Mouse (Mus musculus) heart, embryonic 10.5 days (tissue): ENCODE measurements around the gene Olfr214. TPM values are rescaled to one million over a fixed set of nuclear protein-coding genes. Genes with fewer than 3 reads are reported as not detected.
"Not testable (repeated sequence)": the region's sequence is repeated elsewhere in the genome, so short reads cannot be mapped to it uniquely, and the experiment has no call there.

Experiments used
- DNase-seq: peaks from one replicate; pipeline ENCODE4 v3.0.0-alpha.2; 2017; ENCODE audit warnings: low spot score
- H3K27ac ChIP-seq: fragments of 300-500 bp; sonication (generic); 2 replicates; pipeline ENCODE4 v1.5.1; 2016; ENCODE audit warnings: mild to moderate bottlenecking
- H3K27me3 ChIP-seq: fragments of 300-500 bp; sonication (generic); 2 replicates; pipeline ENCODE4 v1.6.1; 2016; ENCODE audit warnings: mild to moderate bottlenecking; ENCODE audit not compliant: poor library complexity, insufficient read depth, severe bottlenecking
- H3K36me3 ChIP-seq: fragments of 300-500 bp; sonication (generic); 2 replicates; pipeline ENCODE4 v1.6.1; 2016; ENCODE audit warnings: mild to moderate bottlenecking, moderate library complexity
- H3K4me1 ChIP-seq: fragments of 300-500 bp; sonication (generic); 2 replicates; pipeline ENCODE4 v1.6.1; 2016; ENCODE audit warnings: mild to moderate bottlenecking
- H3K4me3 ChIP-seq: fragments of 300-500 bp; sonication (generic); 2 replicates; pipeline ENCODE4 v1.5.1; 2016; ENCODE audit warnings: mild to moderate bottlenecking, moderate library complexity
- H3K9me3 ChIP-seq: fragments of 300-500 bp; sonication (generic); 2 replicates; pipeline ENCODE4 v1.6.1; 2016; ENCODE audit warnings: mild to moderate bottlenecking, moderate library complexity
- WGBS: fragments of 180-500 bp; shearing (Covaris S2); methylation state at CpG from one replicate; pipeline ENCODE4 v1.1.7; 2016; 5-methylcytosine and 5-hydroxymethylcytosine counted together
- polyA plus RNA-seq: library from polyadenylated mRNA; unstranded; fragments of >200 nt; fragmentation: Nextera tagmentation; extraction: Ambion mirVana; gene quantifications from 2 replicates; pipeline ENCODE4 v1.2.1, GENCODE M21; 2016

Olfr214 gene
- polyA plus RNA-seq, result not detected in 2 replicates

DNA sequence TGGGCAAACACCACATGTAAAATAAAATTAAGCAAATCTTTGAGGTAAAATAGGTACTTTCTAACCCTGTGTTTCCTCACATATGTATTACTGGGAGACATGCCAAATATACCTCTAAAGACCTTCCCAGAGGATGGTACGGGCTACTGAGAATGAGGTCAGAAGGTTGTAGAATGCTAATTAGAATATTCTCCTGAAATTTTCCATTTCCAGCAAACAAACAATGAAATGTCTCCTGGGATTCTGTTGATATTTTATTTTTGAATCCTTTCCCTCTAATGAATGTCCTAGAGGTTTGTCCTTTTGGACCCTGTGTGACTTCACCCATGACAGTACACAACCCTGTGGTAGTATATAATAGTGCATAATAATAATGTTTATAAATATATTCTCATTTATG is at the start of gene Olfr214:
Gene Olfr214, plus strand, starts transcription at position 301 of the 400 bp plus-strand sequence.
- Histone ChIP-seq H3K36me3 (no peaks in the 10 kb centered on the region), H3K4me1 (no peaks in the 10 kb centered on the region), H3K27me3 (no peaks in the 10 kb centered on the region), H3K27ac (no peak within 1 kb of the TSS), H3K9me3 (no peaks in the 10 kb centered on the region), H3K4me3 (no peak within 1 kb of the TSS)
- WGBS, result 67% methylated on average over 1 of the region's 1 CpGs
- no peak for DNase-seq

DNA sequence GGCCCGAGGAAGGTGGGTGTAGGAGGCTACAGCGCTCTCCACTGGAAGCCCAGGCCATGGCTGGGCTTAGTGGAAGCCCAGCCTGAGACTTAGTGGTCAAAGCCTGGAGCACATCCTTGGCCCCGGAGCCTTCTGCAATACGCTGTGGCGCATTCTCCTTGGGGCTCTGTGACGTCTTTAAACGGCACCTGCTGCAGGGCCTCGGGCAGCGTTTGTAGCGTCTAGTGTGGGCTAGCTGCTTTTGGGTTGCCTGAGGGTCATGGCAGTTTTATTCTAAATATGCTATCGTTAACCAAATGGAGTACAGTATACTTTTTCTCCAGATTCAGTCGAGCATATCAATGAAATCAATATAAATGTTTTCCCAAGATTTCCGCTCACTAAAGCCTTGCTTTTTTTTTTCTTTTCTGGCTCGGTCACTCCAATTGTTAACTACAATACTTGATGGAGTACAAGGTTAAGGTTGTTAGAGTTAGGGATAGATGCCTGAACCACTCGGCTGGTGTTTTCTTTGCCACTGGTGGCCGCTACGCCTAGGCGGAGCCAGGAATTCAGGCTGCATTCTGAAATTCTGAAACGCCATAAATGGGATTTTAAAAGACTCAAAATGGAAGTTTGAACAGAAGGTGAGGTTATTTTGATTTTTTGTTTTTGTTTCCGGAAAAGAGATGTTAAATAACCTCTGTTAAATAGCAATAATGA is 47.6 kb upstream of the Olfr214 start, which contains the start of gene Olfr212:
Gene Olfr212, plus strand, starts transcription at position 215 of the 702 bp plus-strand sequence.
- H3K36me3 ChIP-seq, H3K27me3 ChIP-seq, H3K4me1 ChIP-seq, H3K27ac ChIP-seq, DNase-seq, H3K4me3 ChIP-seq: not testable (repeated sequence)
- 88% methylated on average over 20 of the region's 20 CpGs for WGBS
- peaks cover 15% of the 10 kb centered on the region; the same call in 1 of the 2 replicates for H3K9me3 ChIP-seq

DNA sequence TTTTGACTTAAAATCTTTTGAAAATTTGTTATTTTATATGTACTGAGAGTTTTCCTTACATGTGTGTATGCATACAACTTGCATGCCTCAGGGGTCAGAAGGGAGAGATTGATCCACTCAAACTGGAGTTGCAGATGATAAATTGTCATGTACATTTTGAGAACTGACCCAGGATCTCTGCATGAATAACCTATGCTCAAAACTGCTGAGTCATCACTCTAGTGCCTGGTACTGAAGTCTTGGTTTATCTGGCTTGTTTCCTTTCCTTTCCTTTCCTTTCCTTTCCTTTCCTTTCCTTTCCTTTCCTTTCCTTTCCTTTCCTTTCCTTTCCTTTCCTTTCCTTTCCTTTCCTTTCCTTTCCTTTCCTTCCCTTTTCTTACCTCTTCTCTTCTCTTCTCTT is 39.2 kb upstream of the Olfr214 start:
- H3K27ac ChIP-seq, result no peak overlapping the region
- no peak for DNase-seq
- no peak overlapping the region for H3K4me3 ChIP-seq
- H3K36me3 ChIP-seq, result no peaks in the 10 kb centered on the region
- no peaks in the 10 kb centered on the region for H3K27me3 ChIP-seq
- H3K9me3 ChIP-seq, result no peaks in the 10 kb centered on the region
- H3K4me1 ChIP-seq, result no peaks in the 10 kb centered on the region

DNA sequence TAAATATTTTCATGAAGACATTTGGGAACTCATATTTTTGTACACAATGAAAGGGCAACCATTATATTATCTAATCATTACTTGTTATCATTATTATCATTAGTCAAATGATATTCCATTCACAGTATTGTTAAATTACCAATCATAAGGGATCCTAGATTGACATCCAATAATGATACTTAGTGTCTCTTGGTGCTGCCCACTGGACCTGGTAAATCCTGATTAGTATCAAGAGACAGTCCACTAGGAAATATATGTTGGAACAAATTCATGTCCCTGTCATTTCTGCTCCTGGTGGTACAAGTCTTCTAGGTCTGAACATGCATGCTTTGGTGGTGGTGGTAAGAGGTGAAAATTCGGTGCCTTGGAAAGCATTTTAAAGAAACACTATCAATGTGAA is 15.9 kb upstream of the Olfr214 start, which contains the start of gene Olfr213:
Gene Olfr213, plus strand, starts transcription at position 301 of the 400 bp plus-strand sequence.
- Histone ChIP-seq H3K4me1 (no peaks in the 10 kb centered on the region), H3K27ac (no peak within 1 kb of the TSS), H3K36me3 (no peaks in the 10 kb centered on the region), H3K27me3 (no peaks in the 10 kb centered on the region; the same call in 1 of the 2 replicates), H3K9me3 (no peaks in the 10 kb centered on the region), H3K4me3 (no peak within 1 kb of the TSS)
- WGBS, result 83% methylated on average over 1 of the region's 1 CpGs
- DNase-seq, result no peak

DNA sequence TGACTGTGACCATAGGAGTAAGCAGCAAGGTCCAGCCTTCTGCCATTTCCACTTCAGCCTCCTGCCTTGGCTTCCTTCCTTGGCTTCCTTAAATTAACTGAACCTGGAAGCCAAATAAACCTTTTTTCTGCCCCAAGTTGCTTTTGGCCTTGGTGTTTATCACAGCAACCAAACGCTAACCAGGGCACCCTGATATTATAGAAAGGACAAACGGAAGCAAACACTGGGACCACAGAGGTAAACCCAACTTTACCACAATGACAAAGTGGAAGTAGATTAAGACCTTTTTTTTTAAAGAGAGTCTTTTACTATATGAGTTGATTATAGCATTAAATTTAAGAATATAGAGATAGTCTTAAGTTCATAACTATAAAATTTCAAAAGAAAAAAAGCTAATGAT is 11.5 kb upstream of the Olfr214 start:
- Histone ChIP-seq H3K9me3 (no peaks in the 10 kb centered on the region), H3K27ac (no peak overlapping the region), H3K27me3 (no peaks in the 10 kb centered on the region), H3K36me3 (no peaks in the 10 kb centered on the region), H3K4me3 (no peak overlapping the region), H3K4me1 (no peaks in the 10 kb centered on the region)
- no peak for DNase-seq
- 72% methylated on average over 2 of the region's 2 CpGs for WGBS

DNA sequence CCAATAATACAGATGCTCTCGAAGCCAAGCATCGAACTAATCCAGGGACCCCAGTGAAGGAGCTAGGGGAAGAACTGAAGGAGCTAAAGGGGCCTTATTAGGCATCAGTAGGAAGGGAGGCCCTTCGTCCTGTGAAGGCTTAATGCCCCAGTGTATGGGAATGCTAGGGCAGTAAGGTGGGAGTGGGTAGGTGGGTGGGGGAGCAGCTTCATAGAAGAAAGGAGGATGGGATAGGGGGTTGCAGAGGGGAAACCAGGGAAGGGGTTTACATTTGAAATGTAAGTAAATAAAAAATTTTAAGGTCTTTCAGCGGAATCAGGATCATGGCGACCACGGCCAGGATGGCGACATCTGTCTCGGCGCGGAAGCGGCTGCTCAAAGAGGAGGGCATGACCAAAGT is 3.2 kb upstream of the Olfr214 start, which contains the start of gene Gm5580:
Gene Gm5580, plus strand, starts transcription at position 301 of the 400 bp plus-strand sequence.
- not testable (repeated sequence) for DNase-seq, H3K9me3 ChIP-seq, H3K27me3 ChIP-seq, H3K36me3 ChIP-seq, H3K27ac ChIP-seq, H3K4me1 ChIP-seq, H3K4me3 ChIP-seq
- WGBS, result 93% methylated on average over 11 of the region's 11 CpGs

DNA sequence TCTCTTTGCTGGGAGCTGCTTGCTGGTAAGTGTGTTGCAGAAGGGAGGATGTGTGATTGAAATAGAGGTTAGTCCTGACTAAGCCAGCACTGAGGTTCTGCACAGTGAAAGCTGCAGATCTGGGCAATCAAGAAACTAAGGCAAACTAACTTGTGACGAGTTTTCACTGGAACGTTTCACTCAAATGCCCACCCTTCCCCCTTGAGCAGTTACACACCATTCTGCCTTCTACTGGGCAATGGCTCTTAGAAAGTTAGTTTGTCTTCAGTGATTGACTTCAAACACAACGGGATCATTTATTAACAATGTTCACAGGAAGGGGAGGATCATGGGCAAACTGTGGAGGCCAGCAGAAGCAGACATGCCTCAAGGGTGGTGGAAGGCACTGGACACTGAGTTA is 917 bp downstream of the Olfr214 start:
- Histone ChIP-seq H3K27ac (no peak overlapping the region), H3K9me3 (no peaks in the 10 kb centered on the region), H3K36me3 (no peaks in the 10 kb centered on the region), H3K4me1 (no peaks in the 10 kb centered on the region), H3K4me3 (no peak overlapping the region), H3K27me3 (no peaks in the 10 kb centered on the region)
- 66% methylated on average over 3 of the region's 3 CpGs for WGBS
- no peak for DNase-seq

DNA sequence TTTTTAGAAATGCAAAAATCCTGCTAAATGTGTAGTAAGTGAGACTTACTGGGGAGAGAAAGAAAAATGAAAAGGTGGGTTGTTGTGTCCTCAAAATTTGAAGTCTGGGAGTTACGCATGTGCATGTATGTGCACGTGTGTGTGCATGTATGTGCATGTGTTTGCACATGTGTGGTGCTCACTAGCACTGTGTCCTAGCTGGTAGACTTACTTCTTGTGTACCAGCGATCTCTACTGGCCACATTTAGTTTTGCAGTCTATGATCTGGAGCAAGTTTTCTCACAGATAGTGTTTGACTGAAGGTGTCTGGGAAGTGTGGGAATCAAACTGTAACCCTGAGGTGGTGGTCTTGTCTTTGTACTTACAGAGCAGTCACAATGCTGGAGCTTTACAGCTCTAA is 15.8 kb downstream of the Olfr214 start:
- 27% methylated on average over 3 of the region's 3 CpGs for WGBS
- no peaks in the 10 kb centered on the region for H3K4me1 ChIP-seq

DNA sequence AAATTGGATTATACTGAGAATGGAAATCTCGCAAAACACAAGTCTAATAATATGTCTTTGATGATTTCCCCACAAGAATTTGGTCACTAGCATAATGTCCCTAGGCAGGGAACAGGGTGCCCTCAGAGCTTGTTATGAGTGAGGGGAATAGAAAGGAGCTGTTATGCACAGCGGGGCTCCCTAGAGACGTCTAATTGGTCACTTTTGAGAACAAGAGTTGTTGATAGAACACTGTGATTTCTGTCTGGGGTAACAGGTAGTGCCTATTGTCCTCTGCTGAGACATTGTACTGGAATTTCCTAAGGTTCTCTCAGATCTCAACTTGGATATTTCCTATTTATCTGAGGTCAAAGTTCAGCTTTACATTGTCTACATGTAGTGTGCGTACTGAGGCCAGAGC is 30.1 kb downstream of the Olfr214 start, which contains the start of gene Olfr215:
Gene Olfr215, minus strand, starts transcription at position 101 of the 400 bp plus-strand sequence.
- WGBS, result 75% methylated on average over 4 of the region's 4 CpGs
- H3K27me3 ChIP-seq, result no peaks in the 10 kb centered on the region
- no peak within 1 kb of the TSS for H3K4me3 ChIP-seq

More for the DNA sequence above, 15.8 kb downstream of the Olfr214 start:
- no peak for DNase-seq
- Histone ChIP-seq H3K36me3 (no peaks in the 10 kb centered on the region), H3K9me3 (no peaks in the 10 kb centered on the region), H3K27ac (no peak overlapping the region), H3K27me3 (no peaks in the 10 kb centered on the region), H3K4me3 (no peak overlapping the region)

DNA sequence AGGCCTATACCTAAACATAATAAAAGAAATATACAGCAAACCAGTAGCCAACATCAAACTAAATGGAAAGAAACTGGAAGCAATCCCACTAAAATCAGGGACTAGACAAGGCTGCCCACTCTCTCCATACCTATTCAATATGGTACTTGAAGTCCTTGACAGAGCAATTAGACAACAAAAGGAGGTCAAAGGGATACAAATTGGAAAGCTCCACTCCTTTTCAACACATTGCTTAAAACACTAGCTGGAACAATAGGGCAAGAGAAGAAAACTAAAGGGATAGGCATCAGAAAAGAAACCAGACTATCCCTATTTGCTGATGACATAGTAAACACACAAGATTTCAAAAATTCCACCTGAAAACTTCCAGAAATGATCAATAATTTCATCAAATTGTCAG is 46.9 kb downstream of the Olfr214 start:
- not testable (repeated sequence) for H3K36me3 ChIP-seq, H3K27ac ChIP-seq, DNase-seq, H3K9me3 ChIP-seq, H3K27me3 ChIP-seq, H3K4me3 ChIP-seq, H3K4me1 ChIP-seq

More for the DNA sequence above, 30.1 kb downstream of the Olfr214 start, which contains the start of gene Olfr215:
- Histone ChIP-seq H3K27ac (no peak within 1 kb of the TSS), H3K9me3 (no peaks in the 10 kb centered on the region), H3K36me3 (no peaks in the 10 kb centered on the region), H3K4me1 (no peaks in the 10 kb centered on the region)
- no peak for DNase-seq

DNA sequence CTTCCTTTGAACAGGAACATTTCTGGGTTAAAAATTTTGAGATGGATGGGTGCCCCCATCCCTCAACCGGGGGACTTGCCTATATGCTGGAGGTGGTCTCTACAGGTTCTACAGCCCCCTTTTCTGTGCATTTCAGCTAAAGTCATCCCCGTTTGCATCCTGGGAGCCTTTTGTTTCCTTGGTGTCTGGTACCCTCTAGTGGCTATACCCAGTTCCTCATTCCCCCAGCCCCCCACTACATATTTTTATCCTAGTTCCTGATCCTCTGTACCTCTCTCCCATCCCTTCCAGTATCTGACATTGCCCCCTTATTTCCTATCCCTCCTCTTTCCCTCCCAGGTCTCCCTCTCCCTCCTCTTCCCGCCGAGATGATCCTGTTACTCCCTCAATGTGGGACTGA is 53.2 kb downstream of the Olfr214 start:
- Histone ChIP-seq H3K36me3 (no peaks in the 10 kb centered on the region), H3K4me1 (no peaks in the 10 kb centered on the region), H3K27me3 (peaks cover 5% of the 10 kb centered on the region; the same call in 1 of the 2 replicates), H3K4me3 (no peak overlapping the region), H3K9me3 (no peaks in the 10 kb centered on the region), H3K27ac (no peak overlapping the region)
- no peak for DNase-seq
- WGBS, result 38% methylated on average over 4 of the region's 4 CpGs
